Mouse (Mus musculus): ENCODE results near the gene Gm20388. TPM values are rescaled to one million over a fixed set of nuclear protein-coding genes. Genes with fewer than 3 reads are reported as not detected.
A peak's percentile ranks its signal among the peaks of the same experiment; 100 is the strongest.

The Gm20388 gene
- total and polyA plus RNA-seq, 2 experiments from 2014 or later = 51.3 TPM; not detected in 1

GRCm38 (mm10) chr8:121609251-121609650, 1698.6 kb downstream of the Gm20388 start:
- peaks cover 53% of the 10 kb centered on the region for H3K36me3 ChIP-seq (ENCODE audit: insufficient read depth)
- no peak for ATAC-seq
- TF ChIP-seq CTCF (IDR thresholded peaks at IDR 0.05; ENCODE audit: low read depth) = no peak
- 86% methylated on average over 15 of the region's 15 CpGs for whole genome bisulfite sequencing
- no peak for DNase-seq
- no peaks in the 10 kb centered on the region for H3K27me3 ChIP-seq (ENCODE audit: insufficient read depth, low read length)
- no peak overlapping the region for H3K27ac ChIP-seq (ENCODE audit: low read depth, low read length)
- H3K4me2 ChIP-seq (ENCODE audit: low read depth) = no peak overlapping the region
- no peak overlapping the region for H3K9ac ChIP-seq
- no peaks in the 10 kb centered on the region for H3K9me3 ChIP-seq (ENCODE audit: low read length)
- H3K4me1 ChIP-seq (ENCODE audit: insufficient read depth) = no peaks in the 10 kb centered on the region
- H3K4me3 ChIP-seq (ENCODE audit: low read depth, low read length) = no peak overlapping the region

GRCm38 (mm10) chr8:121609916-121610315, 1699.3 kb downstream of the Gm20388 start:
- Histone ChIP-seq H3K27me3 (ENCODE audit: insufficient read depth, low read length) (no peaks in the 10 kb centered on the region), H3K4me2 (ENCODE audit: low read depth) (no peak overlapping the region), H3K27ac (ENCODE audit: low read depth, low read length) (no peak overlapping the region), H3K4me1 (ENCODE audit: insufficient read depth) (no peaks in the 10 kb centered on the region), H3K4me3 (ENCODE audit: low read depth, low read length) (no peak overlapping the region), H3K9ac (no peak overlapping the region), H3K9me3 (ENCODE audit: low read length) (no peaks in the 10 kb centered on the region), H3K36me3 (ENCODE audit: insufficient read depth) (peaks cover 46% of the 10 kb centered on the region)
- DNase-seq (no peak), ATAC-seq (no peak)
- TF ChIP-seq CTCF (IDR thresholded peaks at IDR 0.05; ENCODE audit: low read depth) = no peak
- WGBS = 91% methylated on average over 11 of the region's 11 CpGs

GRCm38 (mm10) chr8:121613419-121613818, 1702.8 kb downstream of the Gm20388 start:
- H3K4me2 ChIP-seq (ENCODE audit: low read depth) = no peak overlapping the region
- no peak for ATAC-seq
- H3K27ac ChIP-seq (ENCODE audit: low read depth, low read length) = no peak overlapping the region
- DNase-seq = no peak
- H3K9ac ChIP-seq = no peak overlapping the region
- no peaks in the 10 kb centered on the region for H3K9me3 ChIP-seq (ENCODE audit: low read length)
- no peaks in the 10 kb centered on the region for H3K4me1 ChIP-seq (ENCODE audit: insufficient read depth)
- no peaks in the 10 kb centered on the region for H3K27me3 ChIP-seq (ENCODE audit: insufficient read depth, low read length)
- H3K4me3 ChIP-seq (ENCODE audit: low read depth, low read length) = no peak overlapping the region
- TF ChIP-seq CTCF (IDR thresholded peaks at IDR 0.05; ENCODE audit: low read depth) = no peak
- peaks cover 43% of the 10 kb centered on the region for H3K36me3 ChIP-seq (ENCODE audit: insufficient read depth)

GRCm38 (mm10) chr8:121619401-121619995, 1708.9 kb downstream of the Gm20388 start:
- Histone ChIP-seq H3K36me3 (ENCODE audit: insufficient read depth) (peaks cover 26% of the 10 kb centered on the region), H3K9me3 (ENCODE audit: low read length) (no peaks in the 10 kb centered on the region), H3K4me2 (ENCODE audit: low read depth) (no peak overlapping the region), H3K27me3 (ENCODE audit: insufficient read depth, low read length) (no peaks in the 10 kb centered on the region), H3K4me1 (ENCODE audit: insufficient read depth) (peaks cover 12% of the 10 kb centered on the region; the same call in 1 of the 2 replicates), H3K27ac (ENCODE audit: low read depth, low read length) (no peak overlapping the region), H3K4me3 (ENCODE audit: low read depth, low read length) (no peak overlapping the region), H3K9ac (no peak overlapping the region)
- ATAC-seq (peak; percentile 47; the same call in 1 of the 2 replicates), DNase-seq (no peak)
- 62% methylated on average over 7 of the region's 7 CpGs for WGBS
- no peak for TF ChIP-seq CTCF (IDR thresholded peaks at IDR 0.05; ENCODE audit: low read depth)

GRCm38 (mm10) chr8:121620801-121621516, 1710.3 kb downstream of the Gm20388 start:
- TF ChIP-seq CTCF (IDR thresholded peaks at IDR 0.05; ENCODE audit: low read depth) = no peak
- no peaks in the 10 kb centered on the region for H3K27me3 ChIP-seq (ENCODE audit: insufficient read depth, low read length)
- H3K9me3 ChIP-seq (ENCODE audit: low read length) = no peaks in the 10 kb centered on the region
- H3K4me3 ChIP-seq (ENCODE audit: low read depth, low read length) = no peak overlapping the region
- WGBS = 76% methylated on average over 12 of the region's 12 CpGs
- ATAC-seq = no peak
- peaks cover 12% of the 10 kb centered on the region; the same call in 1 of the 2 replicates for H3K4me1 ChIP-seq (ENCODE audit: insufficient read depth)
- peaks cover 22% of the 10 kb centered on the region for H3K36me3 ChIP-seq (ENCODE audit: insufficient read depth)
- no peak for DNase-seq
- no peak overlapping the region for H3K9ac ChIP-seq
- H3K4me2 ChIP-seq (ENCODE audit: low read depth) = no peak overlapping the region
- H3K27ac ChIP-seq (ENCODE audit: low read depth, low read length) = no peak overlapping the region

- Histone ChIP-seq H3K4me1 (ENCODE audit: insufficient read depth) (peaks cover 12% of the 10 kb centered on the region; the same call in 1 of the 2 replicates), H3K27ac (ENCODE audit: low read depth, low read length) (no peak overlapping the region), H3K36me3 (ENCODE audit: insufficient read depth) (peaks cover 20% of the 10 kb centered on the region), H3K4me3 (ENCODE audit: low read depth, low read length) (no peak overlapping the region), H3K9me3 (ENCODE audit: low read length) (no peaks in the 10 kb centered on the region), H3K4me2 (ENCODE audit: low read depth) (no peak overlapping the region), H3K27me3 (ENCODE audit: insufficient read depth, low read length) (no peaks in the 10 kb centered on the region), H3K9ac (no peak overlapping the region)
- 58% methylated on average over 1 of the region's 1 CpGs for WGBS
- DNase-seq = no peak
- peak; percentile 32 for TF ChIP-seq CTCF (IDR thresholded peaks at IDR 0.05; ENCODE audit: low read depth)
- ATAC-seq = no peak
Observed at GRCm38 (mm10) chr8:121621879-121622278, 1711.2 kb downstream of the Gm20388 start.

- Histone ChIP-seq H3K4me1 (ENCODE audit: insufficient read depth) (peaks cover 12% of the 10 kb centered on the region; the same call in 1 of the 2 replicates), H3K27ac (ENCODE audit: low read depth, low read length) (0 out of 2 replicates have a peak overlapping the region, but pooled peaks have one; percentile 40), H3K9ac (no peak overlapping the region), H3K9me3 (ENCODE audit: low read length) (no peaks in the 10 kb centered on the region), H3K4me3 (ENCODE audit: low read depth, low read length) (no peak overlapping the region), H3K4me2 (ENCODE audit: low read depth) (no peak overlapping the region), H3K27me3 (ENCODE audit: insufficient read depth, low read length) (no peaks in the 10 kb centered on the region), H3K36me3 (ENCODE audit: insufficient read depth) (peaks cover 21% of the 10 kb centered on the region)
- DNase-seq = no peak
- no peak for TF ChIP-seq CTCF (IDR thresholded peaks at IDR 0.05; ENCODE audit: low read depth)
- 59% methylated on average over 8 of the region's 8 CpGs for WGBS
- ATAC-seq = no peak
Observed at GRCm38 (mm10) chr8:121623043-121623442, 1712.4 kb downstream of the Gm20388 start.

Measured in forebrain, postnatal 0 days (tissue).